Mouse (Mus musculus): Measurements from ENCODE around the gene Tmem95. TPM values are rescaled to one million over a fixed set of nuclear protein-coding genes. Genes with fewer than 3 reads are reported as not detected.
"Not testable (repeated sequence)": the region's sequence is repeated elsewhere in the genome, so short reads cannot be mapped to it uniquely, and the experiment has no call there.

Tmem95 gene
- total RNA-seq, 2 experiments from 2014 or later = not detected

DNA sequence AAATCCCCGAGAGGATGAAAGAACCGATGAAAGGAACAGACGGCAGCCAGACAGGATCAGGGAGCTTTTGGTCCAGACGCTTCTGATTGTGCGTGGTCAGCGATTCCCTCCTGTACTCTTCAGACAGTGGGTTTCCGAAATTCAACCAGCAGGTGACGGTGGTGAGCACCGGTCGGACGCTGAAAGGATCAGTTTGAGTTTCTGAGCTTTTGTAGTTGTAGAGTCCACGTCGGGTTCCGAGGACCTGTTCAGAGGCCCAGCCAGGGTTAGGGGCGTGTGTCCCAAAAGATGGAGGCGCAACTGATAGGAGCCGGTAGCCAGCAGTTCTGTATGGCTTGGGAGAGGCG lies 2.7 kb upstream of the Tmem95 start:
- DNase-seq = peak; percentile 70 to 79

DNA sequence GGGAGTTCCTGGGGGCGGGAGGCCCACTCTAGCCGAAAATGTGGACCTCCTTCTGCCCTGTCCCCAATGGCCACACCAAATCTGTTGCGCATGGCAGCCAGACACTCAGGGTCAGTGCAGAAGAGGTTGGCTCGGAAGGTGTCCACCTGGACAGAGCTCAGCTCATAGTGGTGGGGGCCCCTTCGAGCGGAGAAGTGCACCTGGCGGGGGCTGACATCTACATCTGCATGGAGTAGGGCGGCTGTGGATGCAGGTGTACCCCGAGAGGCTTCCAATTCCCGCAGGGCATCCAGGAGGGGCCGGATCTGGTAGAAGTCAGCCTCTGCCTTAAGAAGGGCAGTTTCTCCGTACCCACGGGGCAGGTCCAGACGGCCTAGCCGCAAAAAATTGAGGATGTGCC lies 1.9 kb upstream of the Tmem95 start:
- DNase-seq = no peak

DNA sequence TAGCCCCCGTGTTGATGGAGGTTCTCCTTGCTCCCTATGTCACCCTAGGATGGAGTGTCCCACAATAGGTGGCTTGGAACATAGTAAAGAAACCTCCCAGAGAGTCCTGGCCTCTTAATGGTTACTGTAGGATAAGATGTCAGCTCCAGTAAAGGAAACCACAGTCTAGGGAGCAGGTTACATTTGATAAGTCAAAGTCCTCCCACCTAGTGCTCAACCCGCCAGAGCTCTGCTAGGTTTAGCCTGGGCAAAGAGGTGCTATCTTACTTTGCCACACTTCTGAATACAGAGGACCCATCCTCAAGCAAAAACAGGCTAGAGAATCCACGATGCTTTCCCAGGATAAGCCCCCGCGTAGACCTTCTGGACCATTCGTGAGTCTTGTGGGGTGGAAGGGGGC lies 1.1 kb upstream of the Tmem95 start:
- no peak for DNase-seq

DNA sequence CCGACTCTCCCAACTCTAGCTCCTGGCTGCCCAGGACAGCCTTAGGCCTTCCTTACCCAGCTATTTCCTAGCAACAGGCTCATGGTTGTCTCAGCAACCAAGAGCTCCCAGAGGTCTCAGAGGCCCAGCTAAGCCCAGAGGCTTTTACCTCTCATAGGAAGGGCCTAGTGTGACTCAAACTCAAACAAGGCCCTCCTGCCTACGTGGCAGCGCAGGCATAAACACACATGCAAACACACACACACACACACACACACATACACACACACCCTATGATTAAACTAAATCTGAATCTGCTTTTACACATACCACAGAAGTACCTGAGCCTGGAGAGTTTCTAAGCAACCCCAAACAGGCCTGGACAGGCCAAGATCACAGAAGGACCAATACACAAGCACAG lies 581 bp upstream of the Tmem95 start:
- no peak for DNase-seq

DNA sequence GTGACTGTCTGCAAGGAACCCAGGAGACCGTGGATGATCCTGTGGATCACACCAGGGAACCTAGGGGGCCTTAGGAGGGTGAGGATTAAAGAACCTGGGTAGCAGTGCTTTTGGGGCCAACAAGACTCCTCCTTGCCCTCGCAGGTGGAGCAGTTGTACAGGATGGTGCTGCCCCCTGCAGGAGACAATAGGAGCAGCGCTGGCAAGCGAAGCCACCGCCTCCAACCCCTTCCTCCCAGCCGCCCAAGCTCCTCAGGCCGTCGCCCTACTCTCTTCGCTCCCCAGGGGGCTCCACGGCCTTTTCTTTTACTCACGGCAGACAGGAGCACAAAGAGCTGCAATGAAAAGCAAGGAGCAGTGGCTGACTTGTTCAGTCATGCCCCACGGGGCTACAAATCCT lies 951 bp downstream of the Tmem95 start:
- DNase-seq = peak; percentile 87 to 92

DNA sequence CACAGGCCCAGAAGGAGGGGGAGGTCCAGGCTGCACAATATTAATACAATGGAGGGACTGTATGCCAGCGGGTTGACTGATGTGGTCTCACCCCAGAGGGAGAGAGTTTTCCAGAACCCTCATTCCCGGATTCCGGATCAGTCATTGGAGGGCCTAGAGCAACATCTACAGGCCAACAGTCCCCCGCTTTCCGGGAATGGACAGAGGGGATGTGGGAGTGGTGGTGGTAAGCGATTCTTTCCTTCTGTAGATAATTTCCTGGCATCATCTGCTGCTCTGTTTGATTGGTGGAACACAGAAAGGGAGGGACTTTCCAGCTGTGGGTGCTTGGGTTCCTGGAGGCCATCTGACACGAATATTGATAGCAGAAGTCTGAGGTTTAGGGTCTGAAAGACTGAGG lies 1.6 kb downstream of the Tmem95 start:
- no peak for DNase-seq

DNA sequence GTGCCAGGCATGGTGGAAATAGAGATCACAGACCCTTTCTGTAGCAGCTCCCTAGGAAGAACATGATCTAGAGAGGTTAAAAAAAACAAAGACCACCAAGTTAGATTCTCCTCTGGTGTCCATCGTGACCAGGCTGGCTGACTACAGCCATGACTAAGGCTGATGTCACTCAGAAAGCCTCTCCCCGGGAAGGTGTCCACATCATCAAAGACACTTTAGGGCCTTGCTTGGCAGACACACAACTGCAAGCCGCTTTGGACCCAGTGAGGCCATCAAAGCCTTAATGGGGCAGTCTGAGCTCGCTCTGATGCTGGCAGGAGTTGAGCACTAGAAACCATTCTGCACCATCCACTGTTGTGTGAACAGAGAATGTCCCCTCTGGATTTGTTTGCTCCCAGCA lies 5.4 kb downstream of the Tmem95 start:
- DNase-seq = peak; percentile 46 to 48

DNA sequence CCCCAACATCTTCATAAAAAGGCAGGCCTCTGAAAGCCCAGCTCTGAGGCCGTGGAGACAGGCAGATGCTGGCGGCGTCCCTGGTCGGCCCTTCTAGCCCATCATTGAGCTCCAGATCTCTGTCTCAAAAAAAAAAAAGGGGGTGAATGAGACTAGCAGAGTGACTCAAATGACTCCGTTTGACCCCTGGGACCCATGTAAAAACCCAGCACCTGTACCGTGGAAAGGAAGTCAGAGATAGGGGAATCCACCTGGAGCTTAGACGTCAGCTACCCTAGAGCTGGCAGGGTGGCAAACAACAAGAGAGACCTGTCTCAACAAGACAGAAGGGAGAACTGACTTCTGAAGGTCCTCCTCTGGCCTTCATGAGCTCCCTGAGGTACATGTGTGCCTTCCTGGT lies 6.0 kb downstream of the Tmem95 start:
- no peak for DNase-seq

DNA sequence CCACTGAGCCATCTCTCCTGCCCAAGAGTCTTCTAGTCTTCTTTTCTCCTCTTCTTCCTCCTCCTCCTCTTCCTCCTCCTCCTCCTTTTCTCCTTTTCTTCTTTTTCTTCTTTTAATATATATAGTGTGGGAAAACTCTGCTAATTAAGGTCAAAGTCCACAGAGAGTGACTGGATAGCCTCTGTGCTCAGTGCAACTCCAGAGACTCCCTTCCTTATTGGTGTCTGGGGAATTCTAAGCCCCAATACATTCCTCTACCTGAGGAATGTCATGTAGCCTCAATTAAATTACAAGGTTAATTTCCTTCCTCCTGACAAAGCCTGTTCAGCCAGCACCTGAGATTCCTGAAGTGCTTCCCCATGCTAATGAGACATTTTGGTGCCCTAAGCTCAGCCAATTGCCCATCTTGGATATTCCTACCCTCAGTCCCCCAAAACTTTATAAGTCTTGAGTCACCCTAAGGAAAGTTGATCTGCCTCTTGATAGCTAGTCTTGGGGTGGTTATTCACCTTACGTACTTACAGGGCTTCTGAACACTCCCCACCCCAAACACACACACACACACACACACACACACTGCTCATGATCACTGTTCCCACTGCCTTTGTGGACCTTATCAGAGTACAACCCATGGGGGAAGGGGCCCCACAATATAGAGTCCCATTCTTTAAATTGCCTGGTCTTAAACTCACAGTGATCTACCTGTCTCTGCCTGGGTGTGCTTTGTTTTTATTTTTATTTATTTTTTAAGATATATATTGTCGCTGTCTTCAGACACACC lies 7.3 kb downstream of the Tmem95 start:
- no peak for DNase-seq

DNA sequence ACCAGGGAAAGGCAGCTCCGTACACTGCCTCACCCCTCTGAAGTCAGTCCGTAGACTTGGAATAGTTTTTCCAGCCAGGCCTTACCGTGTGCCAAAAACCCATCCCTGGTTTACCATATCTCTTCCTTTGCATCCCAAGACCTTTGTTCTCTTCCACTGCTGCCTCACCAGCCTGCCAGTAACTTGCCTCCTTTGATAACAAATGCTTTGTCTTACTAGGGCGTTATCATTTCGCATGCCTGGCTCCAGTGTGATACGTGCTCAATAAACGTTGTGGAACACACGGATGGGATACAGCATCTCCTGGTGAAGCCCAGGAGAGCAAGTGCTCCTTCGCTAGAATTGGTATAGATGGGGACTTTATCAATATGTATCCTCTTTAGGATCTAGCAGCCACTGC lies 10.5 kb downstream of the Tmem95 start:
- no peak for DNase-seq

DNA sequence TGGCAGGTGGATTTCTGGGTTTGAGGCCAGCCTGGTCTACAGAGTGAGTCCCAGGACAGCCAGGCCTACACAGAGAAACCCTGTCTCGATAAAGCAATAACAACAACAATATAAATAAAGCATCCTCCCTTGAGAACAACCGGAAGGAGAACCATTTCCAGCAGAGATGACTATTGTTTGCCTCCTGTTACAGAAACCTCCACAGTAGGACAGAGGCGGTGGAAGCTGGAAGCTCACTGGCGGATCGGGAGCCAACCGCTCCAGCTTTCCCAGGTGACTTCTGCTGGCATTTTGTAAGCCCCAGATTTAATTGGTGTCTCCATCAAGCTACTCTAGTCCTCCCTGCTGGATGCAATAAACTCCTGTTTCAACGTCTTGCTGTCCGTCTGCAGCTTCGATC lies 12.3 kb downstream of the Tmem95 start:
- no peak for DNase-seq

DNA sequence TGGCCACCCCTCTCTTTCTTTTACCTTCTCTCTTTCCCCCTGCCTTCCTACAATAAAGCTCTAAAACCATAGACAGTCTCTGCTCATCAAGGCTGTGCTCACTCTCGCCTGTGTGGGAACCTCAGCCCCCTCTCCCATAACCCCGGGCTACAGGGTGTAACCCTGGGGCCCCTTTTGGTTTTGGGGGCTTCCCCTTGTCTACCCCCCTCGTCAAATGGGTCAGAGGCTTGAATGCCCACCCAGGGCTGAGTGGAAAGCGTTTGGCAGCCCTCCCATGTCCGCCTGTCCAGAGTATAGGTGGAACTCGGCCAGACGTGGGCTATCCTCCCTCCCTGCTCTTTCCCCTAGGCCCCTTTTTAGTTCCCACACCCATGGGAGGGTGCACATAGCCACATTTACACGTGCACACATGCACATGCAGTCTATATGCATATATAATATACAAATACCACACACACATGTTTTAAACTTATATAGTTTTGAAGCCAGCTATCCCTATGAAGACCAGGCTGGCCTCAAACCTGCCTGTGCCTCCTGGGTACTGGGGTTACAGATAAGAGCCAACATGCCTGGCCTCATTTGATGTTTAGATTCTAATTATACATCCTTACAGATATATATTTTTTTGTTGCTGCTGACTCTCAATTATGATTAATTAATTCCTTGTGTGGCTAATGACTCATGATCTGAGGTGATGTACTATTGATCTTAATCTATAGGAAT lies 13.5 kb downstream of the Tmem95 start:
- DNase-seq = no peak

DNA sequence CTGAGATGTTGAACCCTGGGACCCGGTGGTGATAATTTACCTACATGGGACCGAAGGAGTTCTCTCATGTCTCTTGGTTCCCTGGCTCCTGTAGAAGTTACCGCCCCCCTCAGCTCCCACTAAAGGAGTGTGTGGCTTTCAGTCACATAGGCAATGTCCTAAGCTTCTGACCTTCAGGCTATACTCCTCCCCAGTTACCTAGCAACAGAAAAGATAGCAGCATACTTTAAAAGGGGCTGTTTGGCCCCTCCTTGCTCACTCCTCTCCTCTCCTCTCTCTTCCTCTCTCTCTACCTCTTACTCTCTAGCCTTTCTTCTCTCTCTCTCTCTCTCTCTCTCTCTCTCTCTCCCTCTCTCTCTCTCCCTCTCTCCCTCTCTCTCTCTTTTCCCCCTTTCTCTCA lies 14.1 kb downstream of the Tmem95 start:
- not testable (repeated sequence) for DNase-seq

DNA sequence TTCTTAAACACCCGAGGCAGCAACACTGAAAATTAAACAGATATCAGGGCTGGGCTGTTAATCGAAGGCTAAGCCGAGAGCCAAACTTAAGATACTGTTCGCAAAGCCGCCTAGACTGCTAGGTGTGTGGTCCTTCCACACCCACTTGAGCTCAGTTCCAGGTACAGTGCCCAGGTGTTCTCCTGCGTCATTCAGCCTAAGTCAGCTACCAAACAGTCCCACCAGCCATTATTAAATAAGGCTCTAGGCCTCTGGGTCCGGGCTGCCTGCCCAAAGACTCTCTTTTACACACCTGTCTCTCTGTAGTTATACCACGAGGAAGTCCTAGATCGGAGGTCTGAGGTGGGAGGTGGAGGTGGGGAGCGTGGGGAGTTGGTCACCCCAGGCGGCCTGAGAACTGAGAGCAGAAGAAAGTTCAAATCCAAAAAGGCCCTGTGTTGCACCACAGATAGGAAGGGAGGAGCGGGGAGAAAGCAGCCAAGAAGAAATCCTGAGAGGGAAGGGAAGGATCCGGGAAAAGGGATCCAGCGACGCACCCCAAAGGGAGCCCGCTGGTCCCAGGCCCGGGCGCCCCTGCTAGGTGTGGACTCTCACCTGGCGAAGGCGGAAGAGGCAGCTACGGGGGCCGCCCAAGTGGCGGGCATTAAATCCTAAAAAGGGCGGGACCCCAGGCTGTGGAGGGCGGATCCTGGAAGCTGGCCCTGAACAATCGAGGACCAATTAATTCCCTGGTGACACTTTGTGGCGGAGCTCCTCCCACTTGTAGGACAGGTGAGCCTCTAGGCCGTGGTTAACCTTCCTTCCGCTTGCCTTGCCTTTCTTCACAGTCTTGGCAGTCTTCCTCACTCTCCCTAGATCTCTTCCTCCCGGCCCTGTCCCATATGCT lies 19.5 kb downstream of the Tmem95 start, which contains the start of gene Tnk1:
Gene Tnk1 (minus strand): TSS at position 618 of the 886 bp plus-strand sequence.
- no peak for DNase-seq

DNA sequence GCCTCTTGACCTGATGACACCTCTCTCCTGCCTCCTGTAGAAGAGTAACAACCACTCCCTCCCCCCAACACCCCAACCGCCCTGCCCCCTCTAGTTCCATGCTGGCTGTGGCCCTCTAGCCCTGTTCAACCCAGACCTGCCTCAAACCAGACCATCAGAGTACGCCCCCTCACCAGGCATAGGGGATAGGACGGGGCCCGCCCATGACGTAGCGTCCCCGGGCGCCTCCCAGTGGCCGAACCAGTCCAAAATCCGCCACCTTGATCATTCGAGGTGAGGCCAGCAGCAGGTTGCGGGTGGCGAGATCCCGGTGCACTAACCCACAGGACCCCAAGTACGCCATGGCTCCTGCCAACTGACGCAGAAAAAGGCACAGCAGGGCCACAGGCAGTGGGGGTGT lies 22.5 kb downstream of the Tmem95 start:
- DNase-seq = peak; percentile 38 to 77

DNA sequence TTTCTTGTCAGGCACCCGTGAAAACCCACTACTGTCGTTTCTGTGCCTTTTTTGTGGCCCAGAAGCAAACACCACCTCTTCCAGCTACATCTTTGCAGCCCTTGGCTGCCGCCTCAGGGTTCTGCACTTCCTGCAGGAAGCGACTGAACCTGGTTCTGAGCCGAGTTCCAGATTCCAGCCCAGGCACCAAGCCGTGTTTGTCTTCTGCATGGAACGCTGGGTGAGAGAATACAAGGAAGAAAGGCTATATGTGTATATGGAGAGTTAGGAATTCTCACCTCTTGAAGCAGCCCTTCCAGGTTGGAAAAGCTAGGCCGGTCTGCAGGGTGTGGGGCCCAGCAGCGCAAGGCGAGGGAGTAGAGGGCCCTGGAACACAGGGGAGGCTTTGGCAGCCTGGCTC lies 23.1 kb downstream of the Tmem95 start:
- DNase-seq = no peak

DNA sequence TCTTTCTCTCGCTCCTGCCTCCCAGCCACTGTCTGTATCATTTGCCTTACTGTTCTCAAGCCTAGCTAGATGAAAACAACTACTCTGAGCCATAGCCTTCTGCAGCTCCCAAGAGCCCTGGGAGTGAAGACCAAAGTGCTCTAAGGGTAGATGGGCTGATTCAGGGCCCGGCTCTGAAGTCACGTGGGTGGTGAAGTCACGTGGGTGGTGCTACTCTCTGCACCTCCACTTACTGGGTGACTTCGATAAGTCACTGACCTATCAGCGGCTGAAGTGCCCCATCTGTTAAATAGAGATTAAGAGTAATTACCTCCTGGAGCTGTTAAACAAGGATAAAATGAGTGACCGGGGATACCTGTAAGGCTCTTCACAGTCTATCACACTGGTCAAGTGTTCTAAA lies 23.8 kb downstream of the Tmem95 start:
- DNase-seq = peak; percentile 44 to 52

DNA sequence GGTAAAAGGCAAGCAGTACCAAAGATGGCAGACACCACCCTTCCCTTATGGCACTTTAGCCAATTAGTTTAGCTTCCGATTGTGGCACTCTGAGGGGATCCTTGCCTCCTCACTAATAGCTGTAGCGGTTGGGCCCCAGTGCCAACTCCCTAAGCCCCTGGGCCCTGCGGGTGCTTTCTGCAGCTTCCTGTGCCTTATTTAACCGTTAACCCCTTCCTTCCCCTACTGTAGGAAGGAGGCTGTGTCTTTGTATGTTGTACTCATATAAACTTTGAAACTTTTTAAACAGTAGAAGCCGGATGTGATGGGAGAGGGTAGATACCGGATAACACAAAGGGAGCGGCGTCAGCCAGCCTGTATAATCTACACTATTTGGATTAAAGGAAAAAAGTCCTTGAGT lies 27.1 kb downstream of the Tmem95 start:
- DNase-seq = no peak

DNA sequence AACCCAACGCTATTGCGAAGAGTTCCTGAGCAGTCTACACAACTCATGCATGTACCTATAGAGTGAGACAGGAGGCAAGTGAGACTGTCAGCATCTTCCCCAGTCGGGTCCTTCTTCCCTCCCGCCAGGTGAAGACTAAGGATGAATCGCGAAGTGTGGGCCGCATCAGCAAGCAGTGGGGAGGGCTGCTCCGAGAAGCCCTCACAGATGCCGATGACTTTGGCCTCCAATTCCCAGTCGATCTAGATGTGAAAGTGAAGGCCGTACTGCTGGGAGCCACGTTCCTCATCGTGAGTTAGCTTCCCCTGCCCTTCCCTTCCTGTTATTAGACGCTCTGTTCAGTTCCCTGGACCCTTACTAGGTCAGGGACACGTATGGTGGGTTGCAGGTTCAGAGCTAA lies 27.9 kb downstream of the Tmem95 start:
- DNase-seq = peak; percentile 22 to 32

DNA sequence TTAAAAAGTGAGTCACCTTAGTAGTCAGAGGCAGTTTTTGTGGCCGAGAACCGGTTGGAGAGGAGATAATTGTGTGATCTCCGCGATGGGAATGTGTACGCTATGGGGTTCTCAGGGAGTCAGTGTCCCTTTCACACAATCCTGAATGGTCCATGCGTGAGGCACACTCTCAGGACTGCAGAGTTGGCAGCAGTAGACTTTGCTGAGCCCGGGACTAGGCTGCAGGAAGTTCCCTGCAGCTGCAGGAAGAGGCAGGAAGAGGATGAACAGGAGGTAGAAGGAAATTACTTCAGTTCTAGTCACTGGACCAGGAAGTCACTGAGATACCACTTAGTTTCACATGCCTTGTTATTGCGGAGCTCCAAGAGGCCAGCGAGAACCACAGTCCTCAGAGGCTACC lies 28.7 kb downstream of the Tmem95 start:
- no peak for DNase-seq

DNA sequence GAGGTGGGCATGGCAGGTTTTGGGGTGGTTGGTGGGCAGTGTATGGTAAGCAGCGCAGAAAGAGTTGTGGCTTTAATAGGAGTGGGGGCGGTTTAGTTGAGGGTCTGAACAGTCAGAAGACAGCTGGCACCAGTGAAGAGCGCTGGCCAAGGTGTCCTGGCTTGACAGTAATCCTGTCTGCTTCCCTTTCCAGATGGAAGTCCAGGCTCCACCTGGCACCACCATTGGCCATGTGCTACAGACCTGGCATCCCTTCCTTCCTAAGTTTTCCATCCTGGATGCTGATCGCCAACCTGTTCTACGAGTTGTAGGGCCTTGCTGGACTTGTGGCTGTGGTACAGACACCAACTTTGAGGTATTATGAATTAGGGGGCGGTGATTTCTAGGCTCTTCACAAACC lies 29.8 kb downstream of the Tmem95 start:
- DNase-seq = no peak

DNA sequence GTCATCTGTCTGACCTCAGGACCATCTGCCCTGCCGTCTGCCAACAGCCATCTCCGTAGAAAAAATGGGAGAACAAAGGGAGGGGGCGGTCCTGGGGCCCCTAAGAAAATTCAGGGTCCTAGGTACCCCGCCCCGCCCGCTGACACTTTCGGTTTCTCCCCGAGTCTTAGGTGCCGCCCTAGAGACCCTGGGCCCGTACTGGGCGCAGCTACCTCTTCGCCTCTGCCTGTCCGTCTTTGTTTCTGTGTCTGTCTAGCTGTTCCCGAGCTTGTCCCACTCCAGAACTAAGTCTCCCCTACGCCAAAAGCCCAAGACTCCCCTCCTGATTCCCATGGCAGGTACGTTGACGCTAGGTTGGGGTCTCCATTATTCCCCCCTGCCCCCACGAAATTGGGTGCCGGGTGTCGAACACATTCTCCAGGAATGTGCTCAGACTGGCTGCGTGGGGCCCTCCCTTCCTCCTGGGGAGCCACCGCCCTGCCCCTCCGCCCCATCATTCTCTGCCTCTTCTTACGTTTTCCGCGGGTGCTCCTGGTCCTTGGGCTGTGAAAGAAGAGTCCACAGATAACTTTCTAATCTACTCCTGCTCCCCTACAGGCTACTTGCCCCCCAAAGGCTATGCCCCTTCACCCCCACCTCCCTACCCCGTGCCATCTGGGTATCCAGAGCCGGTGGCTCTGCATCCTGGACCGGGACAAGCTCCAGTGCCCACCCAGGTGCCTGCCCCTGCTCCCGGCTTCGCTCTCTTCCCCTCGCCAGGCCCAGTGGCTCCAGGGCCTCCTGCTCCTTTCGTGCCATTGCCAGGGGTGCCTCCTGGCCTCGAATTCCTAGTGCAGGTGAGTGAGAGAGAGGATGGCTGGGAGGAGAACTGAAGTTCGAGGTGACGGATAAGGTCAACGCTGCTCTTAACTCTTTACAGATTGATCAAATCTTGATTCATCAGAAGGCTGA lies 30.8 kb downstream of the Tmem95 start:
- peak; percentile 31 to 38 for DNase-seq

Measured in adrenal gland, postnatal 36 days (tissue).